Mouse (Mus musculus) small intestine, adult 2 months (tissue): ENCODE measurements at regions not wholly inside any gene's neighbourhood (a gene's known extent, or its start where the extent isn't known, plus 50 kb on each side); places are given as distances from the start of the nearest gene placed in this dataset.

ENCODE experiments used
- CTCF ChIP-seq: fragments of 200-500 bp; IDR thresholded peaks from 2 replicates; pipeline ENCODE4 v1.5.1; 2012; ENCODE audit warnings: low read depth, mild to moderate bottlenecking, control low read depth, inconsistent platforms, low read length, moderate library complexity, mixed read lengths; ENCODE audit not compliant: insufficient replicate concordance, insufficient read length; ENCODE audit errors: extremely low read depth
- POLR2A ChIP-seq: fragments of 200-500 bp; IDR thresholded peaks from 2 replicates; pipeline ENCODE4 v1.6.1; 2012; ENCODE audit warnings: low read depth, mild to moderate bottlenecking, control low read depth, inconsistent platforms, low read length, moderate library complexity

GRCm38 (mm10) chr4:53952288-53952687 is 126.4 kb downstream of the Tmem38b start:
- TF ChIP-seq POLR2A (no peak), CTCF (no peak)
